Mouse (Mus musculus): ENCODE data around the gene Spryd3. TPM values are rescaled to one million over a fixed set of nuclear protein-coding genes. Genes with fewer than 3 reads are reported as not detected.
A peak's percentile ranks its signal among the peaks of the same experiment; 100 is the strongest.

Spryd3 gene
- polyA plus RNA-seq, 1 experiment from 2014 or later: 16.0 TPM

DNA sequence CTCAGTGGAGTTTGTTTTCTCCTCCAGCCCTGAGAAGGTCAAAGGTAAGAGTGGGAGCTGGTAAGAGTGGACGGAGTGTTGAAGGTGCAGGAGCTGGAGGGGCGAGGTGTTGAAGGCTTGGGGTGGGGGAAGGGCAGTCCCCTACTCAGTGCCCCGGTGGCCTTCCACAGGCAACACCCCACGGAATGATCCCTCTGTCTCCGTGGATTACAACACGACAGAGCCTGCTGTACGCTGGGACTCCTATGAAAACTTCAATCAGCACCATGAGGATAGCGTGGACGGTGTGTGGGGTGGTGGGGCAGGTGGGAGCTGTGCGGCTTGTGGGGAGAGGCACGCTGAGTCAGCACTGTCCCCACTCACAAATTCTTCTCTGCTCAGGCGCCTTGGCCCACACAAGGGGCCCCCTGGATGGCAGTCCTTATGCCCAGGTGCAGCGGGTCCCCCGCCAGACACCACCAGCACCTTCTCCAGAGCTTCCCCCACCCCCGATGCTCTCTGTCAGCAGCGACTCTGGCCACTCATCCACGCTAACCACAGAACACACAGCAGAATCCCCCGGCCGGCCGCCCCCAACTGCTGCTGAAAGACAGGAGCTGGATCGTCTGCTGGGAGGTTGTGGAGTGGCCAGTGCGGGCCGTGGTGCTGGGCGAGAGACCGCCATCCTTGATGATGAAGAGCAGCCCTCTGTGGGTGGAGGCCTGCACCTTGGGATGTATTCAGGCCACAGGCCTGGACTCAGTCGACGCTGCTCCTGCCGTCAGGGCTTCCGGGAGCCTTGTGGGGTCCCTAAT lies 25.1 kb downstream of the Spryd3 start:
- peaks cover 86% of the 10 kb centered on the region for H3K36me3 ChIP-seq
- no peak for ATAC-seq (replicated peaks; ENCODE audit: insufficient number of reproducible peaks, insufficient read depth, low FRiP score, low read depth)

GRCm38 (mm10) chr15:102110271-102110670 lies 25.8 kb downstream of the Spryd3 start:
- no peak overlapping the region for H3K4me2 ChIP-seq
- peaks cover 50% of the 10 kb centered on the region for H3K4me1 ChIP-seq (replicated peaks)
- no peaks in the 10 kb centered on the region for H3K9me3 ChIP-seq (replicated peaks)
- H3K9ac ChIP-seq: no peak overlapping the region
- H3K27me3 ChIP-seq: peaks cover 3% of the 10 kb centered on the region
- peaks cover 81% of the 10 kb centered on the region for H3K36me3 ChIP-seq
- H3K27ac ChIP-seq: no peak overlapping the region
- H3K4me3 ChIP-seq: no peak overlapping the region
- ATAC-seq (replicated peaks; ENCODE audit: insufficient number of reproducible peaks, insufficient read depth, low FRiP score, low read depth): no peak
- WGBS: 93% methylated on average over 7 of the region's 7 CpGs

More for the DNA sequence above, 25.1 kb downstream of the Spryd3 start:
- Histone ChIP-seq H3K9ac (no peak overlapping the region), H3K9me3 (replicated peaks) (no peaks in the 10 kb centered on the region), H3K27me3 (peaks cover 3% of the 10 kb centered on the region), H3K4me2 (no peak overlapping the region), H3K4me3 (no peak overlapping the region), H3K27ac (no peak overlapping the region), H3K4me1 (replicated peaks) (peaks cover 44% of the 10 kb centered on the region)
- 72% methylated on average over 29 of the region's 29 CpGs for WGBS

DNA sequence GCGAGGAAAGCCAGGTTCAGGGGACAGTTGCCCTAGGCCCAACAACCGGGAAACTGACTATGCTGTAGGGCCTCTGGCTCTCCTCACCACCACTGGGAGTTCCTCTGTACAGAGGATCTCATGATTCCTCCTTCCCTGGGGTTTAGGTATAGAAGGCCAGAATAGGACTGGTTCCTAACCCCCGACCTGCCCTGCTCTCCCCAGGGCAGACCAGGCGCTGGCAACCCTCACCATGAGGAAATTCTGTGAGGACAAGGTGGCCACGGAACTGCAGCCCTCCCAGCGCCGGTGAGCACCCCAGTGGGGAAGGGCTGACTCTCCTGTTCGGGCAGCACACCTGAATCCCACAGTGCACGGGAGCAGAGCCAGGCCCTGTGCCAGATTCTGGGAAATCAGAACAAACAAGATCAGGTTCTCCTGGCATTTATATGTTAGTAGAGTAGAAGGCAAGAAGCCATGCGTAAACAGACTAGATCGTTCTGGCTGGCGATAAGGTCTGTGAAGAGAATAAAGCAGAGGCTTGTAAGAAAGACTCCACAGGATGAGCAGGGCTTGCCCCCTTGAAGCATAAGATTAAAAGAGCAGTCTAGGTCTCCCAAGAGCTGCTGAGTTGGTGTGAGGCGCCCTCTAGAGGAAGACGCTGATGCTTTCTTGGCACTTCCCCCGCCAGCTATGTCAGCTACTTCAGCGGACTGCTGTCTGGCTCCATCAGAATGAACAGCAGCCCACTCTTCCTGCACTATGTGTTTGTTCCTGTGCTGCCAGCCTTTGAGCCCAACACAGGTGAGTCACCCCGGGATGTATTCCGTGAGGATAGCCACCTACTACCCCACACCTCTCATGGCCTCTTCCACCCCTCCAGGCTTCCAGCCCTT lies 27.1 kb downstream of the Spryd3 start:
- 50% methylated on average over 18 of the region's 18 CpGs for WGBS
- no peak overlapping the region for H3K4me3 ChIP-seq
- peaks cover 62% of the 10 kb centered on the region for H3K4me1 ChIP-seq (replicated peaks)
- no peaks in the 10 kb centered on the region for H3K9me3 ChIP-seq (replicated peaks)
- H3K4me2 ChIP-seq: no peak overlapping the region
- no peak overlapping the region for H3K9ac ChIP-seq
- 0 out of 2 replicates have a peak, but pooled peaks have one; percentile 29 for ATAC-seq (replicated peaks; ENCODE audit: insufficient number of reproducible peaks, insufficient read depth, low FRiP score, low read depth)
- peaks cover 3% of the 10 kb centered on the region for H3K27me3 ChIP-seq
- peak overlapping the region; percentile 21 for H3K27ac ChIP-seq
- H3K36me3 ChIP-seq: peaks cover 67% of the 10 kb centered on the region

GRCm38 (mm10) chr15:102107689-102108573 lies 28.1 kb downstream of the Spryd3 start:
- Histone ChIP-seq H3K27me3 (peaks cover 3% of the 10 kb centered on the region), H3K9me3 (replicated peaks) (no peaks in the 10 kb centered on the region), H3K9ac (no peak overlapping the region), H3K4me3 (no peak overlapping the region), H3K4me2 (0 out of 2 replicates have a peak overlapping the region, but pooled peaks have one; percentile 9), H3K27ac (peak overlapping the region; percentile 21), H3K4me1 (replicated peaks) (peaks cover 67% of the 10 kb centered on the region), H3K36me3 (peaks cover 57% of the 10 kb centered on the region)
- 34% methylated on average over 13 of the region's 13 CpGs for WGBS
- no peak for ATAC-seq (replicated peaks; ENCODE audit: insufficient number of reproducible peaks, insufficient read depth, low FRiP score, low read depth)

- Histone ChIP-seq H3K4me3 (peak overlapping the region; percentile 25), H3K36me3 (peaks cover 47% of the 10 kb centered on the region), H3K4me2 (peak overlapping the region; percentile 91), H3K27ac (no peak overlapping the region), H3K4me1 (replicated peaks) (peaks cover 75% of the 10 kb centered on the region), H3K27me3 (peaks cover 3% of the 10 kb centered on the region), H3K9me3 (replicated peaks) (no peaks in the 10 kb centered on the region), H3K9ac (no peak overlapping the region)
- no peak for ATAC-seq (replicated peaks; ENCODE audit: insufficient number of reproducible peaks, insufficient read depth, low FRiP score, low read depth)
- 29% methylated on average over 38 of the region's 38 CpGs for WGBS
These were observed 29.1 kb downstream of the Spryd3 start for GRCm38 (mm10) chr15:102106754-102107456.

- ATAC-seq (replicated peaks; ENCODE audit: insufficient number of reproducible peaks, insufficient read depth, low FRiP score, low read depth): no peak
- H3K27ac ChIP-seq: peak overlapping the region; percentile 46; the same call in 1 of the 2 replicates
- no peaks in the 10 kb centered on the region for H3K9me3 ChIP-seq (replicated peaks)
- WGBS: 34% methylated on average over 18 of the region's 18 CpGs
- peaks cover 38% of the 10 kb centered on the region for H3K36me3 ChIP-seq
- peaks cover 83% of the 10 kb centered on the region for H3K4me1 ChIP-seq (replicated peaks)
- peak overlapping the region; percentile 21; the same call in 1 of the 2 replicates for H3K9ac ChIP-seq
- H3K4me2 ChIP-seq: peak overlapping the region; percentile 91
- H3K4me3 ChIP-seq: peak overlapping the region; percentile 15
- peaks cover 3% of the 10 kb centered on the region for H3K27me3 ChIP-seq
These were observed 30.0 kb downstream of the Spryd3 start for GRCm38 (mm10) chr15:102105764-102106730.

DNA sequence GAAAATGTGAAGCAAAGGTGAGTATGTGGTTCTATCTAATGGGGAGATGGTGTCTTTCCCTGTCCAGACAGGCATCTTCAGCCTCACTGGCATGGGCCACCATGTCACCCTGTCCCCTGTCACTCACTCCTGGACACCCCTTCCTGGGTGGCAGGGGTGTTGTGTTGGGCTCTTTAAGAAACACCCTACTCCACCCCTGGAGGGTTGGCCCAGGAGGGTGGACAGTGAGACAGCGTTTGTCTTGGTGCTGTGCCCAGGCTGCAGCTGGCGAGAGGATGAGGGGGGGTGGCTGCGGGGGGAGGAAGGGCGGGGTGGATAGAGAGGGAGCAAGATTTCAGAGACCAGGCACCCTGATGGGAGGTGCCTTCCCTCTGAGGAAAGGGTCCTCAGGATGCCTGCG lies 30.7 kb downstream of the Spryd3 start:
- peaks cover 32% of the 10 kb centered on the region for H3K36me3 ChIP-seq
- peaks cover 89% of the 10 kb centered on the region for H3K4me1 ChIP-seq (replicated peaks)
- H3K9me3 ChIP-seq (replicated peaks): no peaks in the 10 kb centered on the region
- H3K27ac ChIP-seq: peak overlapping the region; percentile 46
- H3K9ac ChIP-seq: 0 out of 2 replicates have a peak overlapping the region, but pooled peaks have one; percentile 21
- peak overlapping the region; percentile 91 for H3K4me2 ChIP-seq
- peak overlapping the region; percentile 15; the same call in 1 of the 2 replicates for H3K4me3 ChIP-seq
- no peak for ATAC-seq (replicated peaks; ENCODE audit: insufficient number of reproducible peaks, insufficient read depth, low FRiP score, low read depth)
- peaks cover 3% of the 10 kb centered on the region for H3K27me3 ChIP-seq
- whole genome bisulfite sequencing: 32% methylated on average over 5 of the region's 5 CpGs

DNA sequence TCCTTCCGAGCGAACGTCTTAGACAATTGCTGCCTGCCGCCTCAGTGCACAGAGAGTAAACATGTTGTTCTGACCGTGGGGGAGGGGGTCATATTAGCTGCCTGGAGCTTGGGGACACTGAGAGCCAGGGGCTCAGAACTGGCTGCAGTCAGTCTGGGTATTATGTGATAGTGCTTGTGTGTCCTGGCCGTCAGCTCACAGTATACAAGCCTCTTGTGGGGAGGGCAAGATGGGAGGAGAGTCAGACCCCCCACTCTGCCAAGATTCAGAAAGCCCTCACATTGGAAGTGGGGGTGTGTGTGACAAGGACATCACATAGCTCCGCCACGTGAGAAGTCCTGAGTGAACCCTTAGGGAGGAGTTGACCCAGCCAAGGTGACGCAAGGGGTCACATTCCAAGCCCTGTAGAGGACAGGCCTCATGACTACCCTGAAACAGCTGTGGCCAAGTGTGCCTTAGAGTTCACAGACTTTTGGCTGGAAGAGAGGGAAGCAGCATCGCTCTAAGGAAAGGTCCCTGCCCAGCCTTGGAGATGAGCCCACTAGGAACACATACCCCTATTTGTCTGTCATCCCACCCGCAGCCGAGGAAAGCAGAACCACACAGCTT lies 32.0 kb downstream of the Spryd3 start:
- H3K9ac ChIP-seq: peak overlapping the region; percentile 75
- H3K4me1 ChIP-seq (replicated peaks): peaks cover 95% of the 10 kb centered on the region
- H3K4me2 ChIP-seq: peak overlapping the region; percentile 91
- no peak for ATAC-seq (replicated peaks; ENCODE audit: insufficient number of reproducible peaks, insufficient read depth, low FRiP score, low read depth)
- H3K36me3 ChIP-seq: peaks cover 21% of the 10 kb centered on the region
- peaks cover 3% of the 10 kb centered on the region for H3K27me3 ChIP-seq
- WGBS: 24% methylated on average over 12 of the region's 12 CpGs
- no peaks in the 10 kb centered on the region for H3K9me3 ChIP-seq (replicated peaks)
- peak overlapping the region; percentile 96 for H3K27ac ChIP-seq
- H3K4me3 ChIP-seq: peak overlapping the region; percentile 66

DNA sequence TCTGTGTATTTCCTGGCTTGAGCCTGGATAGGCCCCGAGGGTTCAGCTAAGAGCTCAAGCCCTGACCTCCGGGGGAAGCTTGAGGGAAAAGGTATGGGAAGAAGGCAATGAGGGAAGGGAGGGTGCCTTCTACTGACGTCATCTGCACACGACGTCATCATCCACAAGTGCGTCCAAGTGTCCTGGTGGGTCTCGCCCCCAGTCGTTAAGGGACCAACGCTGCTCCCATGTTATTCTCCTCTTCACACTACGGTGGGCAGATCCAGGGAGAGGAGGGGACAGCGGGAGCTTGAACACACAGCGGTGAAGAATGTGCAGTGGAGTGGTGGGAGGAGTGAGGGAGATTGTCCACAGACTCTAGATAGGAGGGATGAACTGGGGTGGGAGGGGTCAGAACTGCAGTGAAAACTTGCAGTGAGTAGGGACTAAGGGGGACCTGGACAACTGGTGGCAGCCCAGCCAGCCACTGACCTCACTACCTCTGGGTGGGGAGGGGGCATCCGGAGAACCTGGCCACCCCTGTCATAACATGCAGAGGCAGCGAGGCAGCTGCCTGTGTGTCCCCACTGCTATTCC lies 32.6 kb downstream of the Spryd3 start:
- no peak for ATAC-seq (replicated peaks; ENCODE audit: insufficient number of reproducible peaks, insufficient read depth, low FRiP score, low read depth)
- 8% methylated on average over 14 of the region's 14 CpGs for WGBS

More for the DNA sequence above, 32.6 kb downstream of the Spryd3 start:
- Histone ChIP-seq H3K27ac (peak overlapping the region; percentile 96), H3K4me1 (replicated peaks) (peaks cover 93% of the 10 kb centered on the region), H3K36me3 (peaks cover 16% of the 10 kb centered on the region), H3K27me3 (peaks cover 3% of the 10 kb centered on the region), H3K9me3 (replicated peaks) (no peaks in the 10 kb centered on the region), H3K9ac (peak overlapping the region; percentile 75), H3K4me2 (peak overlapping the region; percentile 91), H3K4me3 (peak overlapping the region; percentile 66)
